Mouse (Mus musculus): ENCODE data around the gene Pcsk5.

Pcsk5 gene

GRCm38 (mm10) chr19:17732676-17733277 lies 104.7 kb downstream of the Pcsk5 start:
- DNase-seq (ENCODE audit: low spot score), result no peak

DNA sequence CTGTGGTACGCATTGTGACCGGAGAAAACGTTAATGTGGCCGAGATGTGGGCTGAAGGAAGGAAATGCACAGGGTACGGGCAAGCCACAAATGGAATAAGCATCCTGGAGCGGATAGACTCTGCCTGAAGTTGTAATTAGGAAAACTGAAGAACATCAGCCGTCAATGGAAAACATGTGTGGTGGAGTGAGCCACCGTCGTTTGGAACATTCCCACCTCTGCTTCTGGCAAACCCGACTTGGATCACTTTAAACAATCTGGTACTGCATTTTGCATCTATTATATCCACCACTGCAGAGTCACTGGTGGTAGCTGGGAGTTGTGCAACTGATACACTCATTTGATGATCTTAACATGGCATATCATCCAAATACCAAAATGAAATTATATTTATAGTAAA lies 120.4 kb downstream of the Pcsk5 start:
- no peak for DNase-seq (ENCODE audit: low spot score)

GRCm38 (mm10) chr19:17715281-17715955 lies 122.0 kb downstream of the Pcsk5 start:
- no peak for DNase-seq (ENCODE audit: low spot score)

- DNase-seq (ENCODE audit: low spot score), result no peak
Measured at GRCm38 (mm10) chr19:17691626-17692025, 145.8 kb downstream of the Pcsk5 start.

GRCm38 (mm10) chr19:17678371-17678770 lies 159.1 kb downstream of the Pcsk5 start:
- no peak for DNase-seq (ENCODE audit: low spot score)

DNA sequence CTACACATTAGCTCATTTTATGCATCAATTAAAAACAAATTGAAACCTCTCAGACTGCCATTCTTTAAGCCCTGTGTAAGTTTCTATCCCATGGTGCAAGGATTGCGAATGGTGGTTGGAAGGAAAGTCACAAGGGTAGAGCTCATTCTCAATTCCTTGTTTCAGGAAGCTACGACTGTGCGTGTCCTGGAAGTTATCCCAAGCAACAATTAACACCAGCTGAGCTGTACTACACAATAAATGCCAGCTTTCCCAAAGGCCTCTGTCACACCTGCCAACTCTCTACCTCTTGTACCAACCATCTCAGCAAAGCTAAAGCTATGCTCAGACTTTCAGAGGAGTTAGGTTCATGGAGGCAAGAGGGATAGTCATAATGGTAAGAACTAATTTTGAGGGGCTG lies 174.8 kb downstream of the Pcsk5 start:
- DNase-seq (ENCODE audit: low spot score), result no peak

DNA sequence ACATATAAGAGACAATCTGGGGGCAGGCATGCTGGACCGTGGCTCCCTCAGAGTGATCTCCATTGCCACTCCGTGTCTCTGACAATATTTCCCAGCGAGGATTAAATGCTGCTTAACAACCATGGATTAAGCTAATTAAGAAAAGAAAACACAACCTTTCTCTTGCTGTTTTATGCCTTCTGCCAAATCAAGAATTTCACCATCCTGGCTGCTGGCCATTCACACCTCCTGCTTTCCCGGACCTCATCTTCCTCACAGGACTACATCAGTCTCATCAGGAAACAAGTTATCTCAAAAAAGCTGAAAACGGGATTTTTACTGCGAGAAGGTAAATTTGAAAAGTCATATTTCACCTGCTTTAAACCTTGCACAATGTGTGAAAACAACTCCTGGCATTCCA lies 175.2 kb downstream of the Pcsk5 start:
- DNase-seq (ENCODE audit: low spot score), result no peak

- no peak for DNase-seq (ENCODE audit: low spot score)
Measured at GRCm38 (mm10) chr19:17659321-17659720, 178.1 kb downstream of the Pcsk5 start.

DNA sequence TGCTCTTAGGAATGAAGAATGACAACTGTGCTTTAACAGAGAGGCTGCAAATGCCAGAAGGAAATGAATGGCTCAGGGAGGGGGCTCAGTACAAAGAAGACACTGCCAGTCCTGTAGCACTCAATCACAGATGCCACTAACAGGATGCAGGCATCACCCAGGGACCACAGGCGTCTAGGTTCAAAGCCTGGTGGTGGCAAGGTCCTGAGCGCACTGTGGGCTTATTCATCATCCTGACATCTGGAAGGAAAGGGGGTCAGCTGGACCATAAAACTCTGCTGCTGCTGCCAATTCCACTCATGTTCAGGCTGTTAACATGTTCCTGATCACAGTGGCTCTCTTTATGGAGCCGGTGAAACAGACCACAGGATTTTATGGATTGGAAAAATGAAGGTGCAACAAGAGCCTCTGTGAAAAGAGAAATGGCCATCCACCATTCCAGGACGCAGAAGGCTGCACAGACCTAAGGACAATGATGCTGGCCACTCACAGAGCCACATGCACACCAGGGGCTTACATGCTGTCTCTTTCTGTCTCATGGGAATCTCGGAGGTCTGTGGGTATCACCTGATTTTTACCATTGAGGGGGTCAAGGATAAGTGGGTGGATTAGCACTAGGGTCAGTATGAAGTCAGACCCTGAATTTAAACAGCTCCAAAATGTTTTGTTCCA lies 186.5 kb downstream of the Pcsk5 start:
- no peak for DNase-seq (ENCODE audit: low spot score)

DNA sequence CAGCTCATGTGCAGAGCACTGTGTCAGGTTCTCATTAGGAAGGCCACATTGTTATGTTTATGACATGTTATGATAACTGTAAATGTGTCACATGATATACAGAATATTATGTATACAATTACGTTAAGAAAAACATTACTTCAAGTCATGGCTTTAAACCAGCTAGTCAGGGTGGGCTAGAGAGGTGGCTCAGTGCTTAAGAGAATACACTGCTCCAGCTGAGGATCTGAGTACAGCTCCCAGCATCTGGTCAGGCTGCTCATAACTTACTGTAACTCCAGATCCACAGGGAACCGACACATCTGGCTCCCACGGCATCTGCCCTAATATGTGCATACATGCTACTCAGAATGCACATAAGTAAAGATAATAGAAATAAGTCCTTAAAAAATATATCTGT lies 187.5 kb downstream of the Pcsk5 start:
- DNase-seq (ENCODE audit: low spot score), result no peak

DNA sequence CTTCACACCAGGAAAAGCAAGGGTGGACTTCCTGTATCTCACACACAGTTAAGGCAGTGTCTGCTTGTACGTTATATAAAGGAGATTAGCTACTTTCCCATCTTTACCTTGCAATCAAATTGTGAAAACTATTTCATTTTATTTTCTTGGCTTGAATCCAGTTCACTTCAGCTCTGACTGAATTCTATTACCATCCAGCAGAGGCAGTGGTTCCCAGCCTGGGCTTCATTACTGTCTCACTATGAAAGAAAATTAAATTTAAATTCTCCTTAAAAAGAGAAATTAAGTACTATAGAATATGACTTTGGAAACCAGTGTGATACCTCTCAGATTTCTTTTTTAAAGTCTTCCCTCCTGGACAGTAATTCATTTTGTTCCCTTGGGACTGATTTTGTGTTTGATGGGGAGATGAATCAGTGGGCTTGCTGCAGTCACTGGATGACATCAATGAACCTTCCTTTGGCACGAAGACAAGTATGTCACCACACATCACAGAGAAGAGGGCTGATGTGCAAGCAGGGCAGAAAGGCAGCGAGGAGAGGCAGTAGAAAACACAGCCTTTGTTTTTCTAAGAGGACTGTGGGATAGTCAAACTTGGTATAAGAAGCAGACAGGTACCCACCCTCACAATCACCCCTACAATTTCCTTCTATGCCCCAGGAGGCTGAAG lies 194.2 kb downstream of the Pcsk5 start:
- DNase-seq (ENCODE audit: low spot score), result no peak

GRCm38 (mm10) chr19:17635984-17636383 lies 201.4 kb downstream of the Pcsk5 start:
- no peak for DNase-seq (ENCODE audit: low spot score)

DNA sequence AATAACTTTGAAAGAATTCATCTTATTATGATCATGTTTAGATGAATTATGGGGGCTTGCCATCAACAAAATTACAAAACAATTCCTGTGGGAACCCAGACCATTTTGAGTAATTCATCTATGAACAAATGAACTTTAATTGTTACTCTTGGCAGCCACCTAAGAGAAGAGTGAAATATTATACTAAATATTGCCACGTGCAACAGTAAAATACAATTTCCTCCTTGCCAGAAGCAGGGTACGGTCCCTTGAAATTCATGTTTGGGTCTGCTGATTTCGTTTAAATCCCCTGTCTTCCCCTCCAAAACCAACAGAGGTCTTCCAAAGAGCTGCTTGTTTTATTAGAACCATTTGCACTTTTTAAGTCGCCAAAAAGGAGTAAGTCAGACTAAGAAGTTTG lies 221.8 kb downstream of the Pcsk5 start:
- DNase-seq (ENCODE audit: low spot score), result no peak

DNA sequence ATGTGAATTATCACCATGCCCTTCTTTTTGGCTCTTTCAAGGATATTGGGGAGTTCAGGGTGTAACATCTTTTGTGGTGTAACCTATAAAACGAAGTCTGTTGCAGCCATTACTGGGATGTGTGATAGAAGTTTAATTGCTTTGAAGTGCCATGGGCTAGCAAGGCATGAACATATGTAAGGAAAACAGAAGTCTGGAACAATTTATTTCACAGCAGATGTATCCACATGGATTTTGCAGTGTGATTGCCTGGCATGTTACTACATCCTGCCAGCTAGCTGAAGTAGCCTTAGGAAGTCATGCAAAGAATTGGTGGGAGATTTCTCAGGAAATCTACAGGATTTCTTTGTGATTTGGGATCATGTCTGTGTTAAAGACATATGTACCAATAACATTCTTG lies 230.9 kb downstream of the Pcsk5 start:
- DNase-seq (ENCODE audit: low spot score), result no peak

GRCm38 (mm10) chr19:17606093-17606492 lies 231.3 kb downstream of the Pcsk5 start:
- no peak for DNase-seq (ENCODE audit: low spot score)

- DNase-seq (ENCODE audit: low spot score), result no peak
Measured at GRCm38 (mm10) chr19:17603322-17603721, 234.1 kb downstream of the Pcsk5 start.

DNA sequence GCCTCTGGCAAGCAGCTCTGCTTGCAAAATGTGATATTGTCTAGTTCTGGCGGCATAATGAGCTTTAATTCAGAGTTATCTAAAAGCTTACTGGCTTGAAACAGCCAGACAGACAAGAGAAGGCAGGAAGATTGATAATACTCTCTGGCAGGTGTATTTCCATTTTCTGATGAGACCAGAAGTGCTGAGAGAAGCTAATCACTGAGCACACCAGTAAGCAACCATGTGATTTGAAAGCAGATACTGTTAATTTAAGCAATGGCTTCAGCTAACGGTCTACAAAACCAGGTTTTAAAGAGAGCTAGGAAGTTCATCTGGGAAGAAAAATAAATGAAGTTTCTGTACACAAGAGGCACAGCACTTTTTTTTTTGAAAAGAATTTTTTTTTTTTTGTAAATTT lies 237.1 kb downstream of the Pcsk5 start:
- no peak for DNase-seq (ENCODE audit: low spot score)

- DNase-seq (ENCODE audit: low spot score), result no peak
Measured at GRCm38 (mm10) chr19:17592790-17593189, 244.6 kb downstream of the Pcsk5 start.

DNA sequence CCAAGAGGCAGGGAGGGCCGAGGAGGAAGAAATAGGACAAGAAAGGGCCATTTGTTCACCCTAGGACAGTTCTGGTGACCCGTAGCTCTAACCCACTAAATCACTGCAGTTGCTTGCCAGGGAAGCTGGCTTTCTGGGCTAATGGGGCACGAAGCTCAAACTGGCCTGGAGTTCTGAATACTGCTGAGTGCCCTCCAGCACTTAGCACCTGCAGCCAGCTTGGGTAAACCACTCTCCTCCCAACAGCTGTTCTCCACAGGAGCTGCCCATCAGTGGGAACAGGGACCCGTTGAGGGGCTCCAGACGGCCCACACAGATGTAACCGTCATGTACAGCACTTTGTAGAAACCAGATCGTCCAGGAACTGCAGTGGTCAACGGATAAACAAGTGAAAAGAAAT lies 246.1 kb downstream of the Pcsk5 start:
- DNase-seq (ENCODE audit: low spot score), result no peak

DNA sequence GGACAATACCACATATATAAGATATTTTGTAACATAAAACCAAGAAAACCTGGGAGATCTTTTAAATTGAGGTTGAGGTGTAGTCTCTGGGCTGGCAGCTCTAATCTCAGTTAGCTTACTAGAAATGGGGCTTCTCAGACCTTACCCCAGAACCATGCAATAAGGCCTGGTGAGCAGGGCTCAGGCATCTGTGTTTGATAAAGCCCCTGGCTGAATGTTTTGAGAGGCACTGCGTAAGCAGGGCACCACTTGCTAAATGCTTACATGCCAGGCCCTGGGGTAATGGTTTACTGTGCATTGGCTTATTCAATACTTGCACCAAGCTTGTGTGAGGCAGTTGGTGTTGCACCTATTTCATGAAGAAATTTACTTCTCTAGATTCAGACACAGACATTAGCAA lies 247.1 kb downstream of the Pcsk5 start:
- no peak for DNase-seq (ENCODE audit: low spot score)

- no peak for DNase-seq (ENCODE audit: low spot score)
Measured at GRCm38 (mm10) chr19:17577412-17577811, 260.0 kb downstream of the Pcsk5 start.

- DNase-seq (ENCODE audit: low spot score), result no peak
Measured at GRCm38 (mm10) chr19:17574564-17574963, 262.9 kb downstream of the Pcsk5 start.

DNA sequence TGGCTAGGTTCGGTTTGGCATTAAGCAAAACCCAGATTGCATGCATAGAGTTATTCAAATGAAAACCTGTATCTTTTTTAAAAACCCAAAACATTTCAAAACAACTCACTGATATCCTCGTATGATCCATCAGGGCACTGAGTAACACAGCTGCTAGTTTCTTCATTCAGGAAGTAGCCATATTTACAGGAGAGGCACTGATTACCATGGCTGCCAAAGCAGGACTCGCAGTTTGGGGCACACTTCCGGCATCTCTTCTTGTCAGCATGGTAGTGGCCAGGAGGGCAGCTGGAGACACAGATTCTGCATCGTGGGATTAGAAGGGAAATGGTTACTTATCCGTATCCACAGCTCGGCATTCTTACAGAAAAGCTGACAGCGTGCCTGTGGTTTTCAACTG lies 265.1 kb downstream of the Pcsk5 start:
- DNase-seq (ENCODE audit: low spot score), result no peak

Measured in spleen, adult 12 weeks (tissue).